Mouse (Mus musculus) lung, adult 2 months (tissue): Measurements from ENCODE around the gene Tff1.

ENCODE experiments used
- CTCF ChIP-seq: fragments of 200-500 bp; IDR thresholded peaks from 2 replicates; pipeline ENCODE4 v1.5.1; 2011; ENCODE audit warnings: mild to moderate bottlenecking, low read length, control low read depth; ENCODE audit not compliant: insufficient read depth
- POLR2A ChIP-seq: fragments of 200-500 bp; IDR thresholded peaks from 2 replicates; pipeline ENCODE4 v1.6.1; 2011; ENCODE audit warnings: low read depth, mild to moderate bottlenecking, control low read depth, low read length, borderline replicate concordance; ENCODE audit errors: extremely low read depth

DNA sequence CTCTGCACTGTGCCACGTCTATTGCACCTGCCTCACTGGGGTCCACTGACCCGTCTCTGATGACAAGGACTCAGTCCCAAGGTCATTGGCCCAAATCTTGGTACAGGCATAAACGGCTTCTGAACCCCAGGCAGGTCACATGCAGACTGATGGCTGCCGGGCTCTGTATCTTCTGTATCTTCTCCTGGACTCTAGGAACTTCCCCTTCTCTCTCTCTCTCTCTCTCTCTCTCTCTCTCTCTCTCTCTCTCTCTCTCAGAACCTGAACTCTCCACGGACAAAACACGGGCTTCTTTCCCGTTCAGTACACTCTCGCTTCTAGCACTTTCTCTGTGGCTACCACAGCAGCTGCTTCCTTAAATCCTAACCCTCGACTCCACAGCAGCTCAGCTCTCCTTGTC is 19.1 kb downstream of the Tff1 start:
- TF ChIP-seq CTCF (no peak), POLR2A (no peak)
